Mouse (Mus musculus) lung, embryonic 16.5 days (tissue): ENCODE measurements around the gene Ocel1. TPM values are rescaled to one million over a fixed set of nuclear protein-coding genes. Genes with fewer than 3 reads are reported as not detected.
A peak's percentile ranks its signal among the peaks of the same experiment; 100 is the strongest.

Source experiments
- ATAC-seq: fragments of 200-750 bp; cut with Nextera tagmentation; 2 replicates; pipeline ENCODE4 v1.8.0; 2017; ENCODE audit warnings: low read depth, mild to moderate bottlenecking, moderate library complexity
- H3K27ac ChIP-seq: fragments of 300-500 bp; sonication (generic); 2 replicates; pipeline ENCODE4 v1.5.1; 2014; ENCODE audit warnings: mild to moderate bottlenecking, control low read depth, low read length
- H3K27me3 ChIP-seq: fragments of 300-500 bp; sonication (generic); 2 replicates; pipeline ENCODE4 v1.6.1; 2014; ENCODE audit warnings: low read depth, low read length, mixed read lengths; ENCODE audit not compliant: control insufficient read depth, insufficient read depth
- H3K36me3 ChIP-seq: fragments of 300-500 bp; sonication (generic); 2 replicates; pipeline ENCODE4 v1.6.1; 2014; ENCODE audit warnings: low read length; ENCODE audit not compliant: control insufficient read depth, insufficient read depth
- H3K4me1 ChIP-seq: fragments of 300-500 bp; sonication (generic); replicated peaks from 2 replicates; pipeline ENCODE4 v1.6.1; 2014; ENCODE audit warnings: low read length, mixed read lengths; ENCODE audit not compliant: control insufficient read depth, insufficient read depth
- H3K4me2 ChIP-seq: fragments of 300-500 bp; sonication (generic); 2 replicates; pipeline ENCODE4 v1.6.1; 2014; ENCODE audit warnings: low read depth, low read length, control low read depth
- H3K4me3 ChIP-seq: fragments of 300-500 bp; sonication (generic); 2 replicates; pipeline ENCODE4 v1.5.1; 2014; ENCODE audit warnings: mild to moderate bottlenecking, low read length, control low read depth
- H3K9ac ChIP-seq: fragments of 300-500 bp; sonication (generic); 2 replicates; pipeline ENCODE4 v1.6.1; 2014; ENCODE audit warnings: low read length, control low read depth
- H3K9me3 ChIP-seq: fragments of 300-500 bp; sonication (generic); 2 replicates; pipeline ENCODE4 v1.6.1; 2016; ENCODE audit warnings: low read length; ENCODE audit not compliant: control insufficient read depth
- WGBS: fragments of 180-500 bp; shearing (Covaris S2); extraction: QIAGEN DNeasy Blood & Tissue Kit; methylation state at CpG from one replicate; pipeline ENCODE4 v1.1.7; 2014; 5-methylcytosine and 5-hydroxymethylcytosine counted together
- polyA plus RNA-seq: library from polyadenylated mRNA; unstranded; fragments of >200 nt; fragmentation: Nextera tagmentation; extraction: Ambion mirVana; gene quantifications from 2 replicates; pipeline ENCODE4 v1.2.1, GENCODE M21; 2015

Gene Ocel1
- polyA plus RNA-seq, 1 experiment from 2014 or later: 5.9 TPM

- Histone ChIP-seq H3K4me3 (peak within 1 kb of the TSS; percentile 66), H3K9ac (peak within 1 kb of the TSS; percentile 76), H3K36me3 (peaks cover 11% of the 10 kb centered on the region), H3K4me2 (peak within 1 kb of the TSS; percentile 80), H3K27ac (peak within 1 kb of the TSS; percentile 43; the same call in 1 of the 2 replicates), H3K4me1 (peaks cover 12% of the 10 kb centered on the region), H3K9me3 (no peaks in the 10 kb centered on the region), H3K27me3 (no peaks in the 10 kb centered on the region)
- ATAC-seq: peak; percentile 93
- WGBS: 14% methylated on average over 33 of the region's 33 CpGs
Observed at GRCm38 (mm10) chr8:71405401-71406098, 34.5 kb downstream of the Ocel1 start, which contains the start of gene Ankle1. TSS of gene Ankle1 (plus strand) at chr8:71406010.

- Histone ChIP-seq H3K36me3 (peaks cover 11% of the 10 kb centered on the region), H3K4me2 (peak overlapping the region; percentile 80), H3K4me1 (peaks cover 12% of the 10 kb centered on the region), H3K9ac (peak overlapping the region; percentile 76), H3K9me3 (no peaks in the 10 kb centered on the region), H3K4me3 (peak overlapping the region; percentile 66), H3K27me3 (no peaks in the 10 kb centered on the region), H3K27ac (0 out of 2 replicates have a peak overlapping the region, but pooled peaks have one; percentile 2)
- under 1% methylated on average over 55 of the region's 55 CpGs for WGBS
- ATAC-seq: peak; percentile 81
Observed at GRCm38 (mm10) chr8:71406099-71407015, 35.3 kb downstream of the Ocel1 start.

GRCm38 (mm10) chr8:71407441-71407840, 36.3 kb downstream of the Ocel1 start:
- Histone ChIP-seq H3K27ac (no peak overlapping the region), H3K4me2 (no peak overlapping the region), H3K27me3 (no peaks in the 10 kb centered on the region), H3K9ac (no peak overlapping the region), H3K36me3 (peaks cover 11% of the 10 kb centered on the region), H3K9me3 (no peaks in the 10 kb centered on the region), H3K4me1 (peaks cover 12% of the 10 kb centered on the region), H3K4me3 (no peak overlapping the region; the same call in 1 of the 2 replicates)
- ATAC-seq: no peak
- WGBS: 88% methylated on average over 14 of the region's 14 CpGs

GRCm38 (mm10) chr8:71408231-71408630, 37.1 kb downstream of the Ocel1 start:
- no peak for ATAC-seq
- H3K27ac ChIP-seq: no peak overlapping the region

GRCm38 (mm10) chr8:71411535-71412273, 40.6 kb downstream of the Ocel1 start:
- Histone ChIP-seq H3K9ac (no peak overlapping the region), H3K9me3 (no peaks in the 10 kb centered on the region), H3K4me1 (peaks cover 6% of the 10 kb centered on the region), H3K4me3 (no peak overlapping the region), H3K27me3 (no peaks in the 10 kb centered on the region), H3K4me2 (no peak overlapping the region), H3K36me3 (peaks cover 11% of the 10 kb centered on the region), H3K27ac (no peak overlapping the region)
- WGBS: 43% methylated on average over 11 of the region's 11 CpGs
- peak; percentile 35 for ATAC-seq

More at GRCm38 (mm10) chr8:71408231-71408630, 37.1 kb downstream of the Ocel1 start:
- no peaks in the 10 kb centered on the region for H3K27me3 ChIP-seq
- H3K4me3 ChIP-seq: no peak overlapping the region
- no peaks in the 10 kb centered on the region for H3K9me3 ChIP-seq
- WGBS: 90% methylated on average over 4 of the region's 4 CpGs
- H3K9ac ChIP-seq: no peak overlapping the region
- H3K4me2 ChIP-seq: no peak overlapping the region
- peaks cover 11% of the 10 kb centered on the region for H3K36me3 ChIP-seq
- peaks cover 12% of the 10 kb centered on the region for H3K4me1 ChIP-seq

GRCm38 (mm10) chr8:71422121-71422520, 51.0 kb downstream of the Ocel1 start:
- H3K9ac ChIP-seq: no peak overlapping the region
- no peaks in the 10 kb centered on the region for H3K36me3 ChIP-seq
- no peak overlapping the region for H3K4me2 ChIP-seq
- no peaks in the 10 kb centered on the region for H3K27me3 ChIP-seq
- no peak overlapping the region for H3K27ac ChIP-seq
- no peaks in the 10 kb centered on the region for H3K4me1 ChIP-seq
- no peaks in the 10 kb centered on the region for H3K9me3 ChIP-seq
- no peak overlapping the region for H3K4me3 ChIP-seq
- no peak for ATAC-seq

Other genes starting within 250 kb of the Ocel1 start
- gene Myo9b, start 98.6 kb upstream of the Ocel1 start, polyA plus RNA-seq: 20.3 and 21.2 TPM in 2 replicates
- 58.6 and 67.2 TPM in 2 replicates for gene Haus8, start 98.4 kb upstream of the Ocel1 start, polyA plus RNA-seq
- 95.6 and 101 TPM in 2 replicates for gene Use1, start 4.5 kb upstream of the Ocel1 start, polyA plus RNA-seq
- gene Nr2f6, start 10.7 kb downstream of the Ocel1 start, polyA plus RNA-seq: 36.2 and 39.9 TPM in 2 replicates
- gene Ushbp1, start 24.5 kb downstream of the Ocel1 start, polyA plus RNA-seq: 37.3 and 40.7 TPM in 2 replicates
- 96.9 and 108 TPM in 2 replicates for gene Babam1, start 25.6 kb downstream of the Ocel1 start, polyA plus RNA-seq
- 44.9 and 49.4 TPM in 2 replicates for gene Ankle1, start 34.7 kb downstream of the Ocel1 start, polyA plus RNA-seq
- 36.7 and 37.8 TPM in 2 replicates for gene Abhd8, start 92.4 kb downstream of the Ocel1 start, polyA plus RNA-seq
- 136 and 151 TPM in 2 replicates for gene Mrpl34, start 93.7 kb downstream of the Ocel1 start, polyA plus RNA-seq
- gene Dda1, start 97.9 kb downstream of the Ocel1 start, polyA plus RNA-seq: 91.9 and 96.3 TPM in 2 replicates
- 0.79 and 1.0 TPM in 2 replicates for gene Ano8, start 114.7 kb downstream of the Ocel1 start, polyA plus RNA-seq
- 16.1 and 17.4 TPM in 2 replicates for gene Gtpbp3, start 116.8 kb downstream of the Ocel1 start, polyA plus RNA-seq
- 130 and 145 TPM in 2 replicates for gene Plvap, start 140.5 kb downstream of the Ocel1 start, polyA plus RNA-seq
- gene Ccdc194, start 154.4 kb downstream of the Ocel1 start, polyA plus RNA-seq: 0.23 and 0.58 TPM in 2 replicates
- 50.4 and 51.1 TPM in 2 replicates for gene Bst2, start 166.2 kb downstream of the Ocel1 start, polyA plus RNA-seq
- 96.3 and 99.5 TPM in 2 replicates for gene Mvb12a, start 171.6 kb downstream of the Ocel1 start, polyA plus RNA-seq
- 4.4 and 4.5 TPM in 2 replicates for gene Tmem221, start 187.6 kb downstream of the Ocel1 start, polyA plus RNA-seq
- gene Nxnl1, start 195.3 kb downstream of the Ocel1 start, polyA plus RNA-seq: 0.10 TPM in 1 of 2 replicates, not detected in the other
- 38.4 and 39.5 TPM in 2 replicates for gene Slc27a1, start 197.6 kb downstream of the Ocel1 start, polyA plus RNA-seq
- 202 and 218 TPM in 2 replicates for gene Pgls, start 220.9 kb downstream of the Ocel1 start, polyA plus RNA-seq
- 2.7 and 3.7 TPM in 2 replicates for gene Fam129c, start 226.3 kb downstream of the Ocel1 start, polyA plus RNA-seq
- 70.3 and 72.9 TPM in 2 replicates for gene Colgalt1, start 239.7 kb downstream of the Ocel1 start, polyA plus RNA-seq